Mouse (Mus musculus) liver, adult (tissue): ENCODE measurements around the gene Gnb2.

Experiments
- GATA4 ChIP-seq: IDR thresholded peaks from 2 replicates; pipeline ENCODE4 v1.6.1; 2014; ENCODE audit warnings: mild to moderate bottlenecking, low read length; ENCODE audit not compliant: insufficient replicate concordance

Gene Gnb2

GRCm38 (mm10) chr5:137533117-137533827 lies at the start of gene Gnb2, which contains the start of gene Epo:
Gene Gnb2 (minus strand): TSS chr5:137533510.
Gene Epo (minus strand): TSS chr5:137533242.
- TF ChIP-seq GATA4: peak; percentile 38; the same call in 1 of the 2 replicates

GRCm38 (mm10) chr5:137582702-137583101 lies 49.4 kb upstream of the Gnb2 start:
- TF ChIP-seq GATA4: no peak

GRCm38 (mm10) chr5:137580246-137580645 lies 46.9 kb upstream of the Gnb2 start:
- TF ChIP-seq GATA4: no peak

- TF ChIP-seq GATA4: no peak
Observed at GRCm38 (mm10) chr5:137574470-137574901, 41.2 kb upstream of the Gnb2 start.

- no peak for TF ChIP-seq GATA4
Observed at GRCm38 (mm10) chr5:137570691-137571586, 37.6 kb upstream of the Gnb2 start.

GRCm38 (mm10) chr5:137570181-137570580 lies 36.9 kb upstream of the Gnb2 start:
- TF ChIP-seq GATA4: no peak

GRCm38 (mm10) chr5:137569665-137570064 lies 36.4 kb upstream of the Gnb2 start, which contains the start of gene Tfr2:
Gene Tfr2 (plus strand): TSS chr5:137569840.
- no peak for TF ChIP-seq GATA4

GRCm38 (mm10) chr5:137569031-137569430 lies 35.7 kb upstream of the Gnb2 start:
- TF ChIP-seq GATA4: no peak

GRCm38 (mm10) chr5:137568223-137568798 lies 35.0 kb upstream of the Gnb2 start:
- no peak for TF ChIP-seq GATA4

- no peak for TF ChIP-seq GATA4
Observed at GRCm38 (mm10) chr5:137566416-137566815, 33.1 kb upstream of the Gnb2 start.

- TF ChIP-seq GATA4: no peak
Observed at GRCm38 (mm10) chr5:137565744-137566143, 32.4 kb upstream of the Gnb2 start.

- no peak for TF ChIP-seq GATA4
Observed at GRCm38 (mm10) chr5:137562965-137563364, 29.7 kb upstream of the Gnb2 start.

GRCm38 (mm10) chr5:137561556-137561955 lies 28.2 kb upstream of the Gnb2 start:
- TF ChIP-seq GATA4: no peak

- no peak for TF ChIP-seq GATA4
Observed at GRCm38 (mm10) chr5:137553898-137554297, 20.6 kb upstream of the Gnb2 start.

GRCm38 (mm10) chr5:137553411-137553837 lies 20.1 kb upstream of the Gnb2 start, which contains the start of gene Actl6b:
Gene Actl6b (plus strand): TSS chr5:137553517.
- no peak for TF ChIP-seq GATA4

GRCm38 (mm10) chr5:137553000-137553399 lies 19.7 kb upstream of the Gnb2 start:
- TF ChIP-seq GATA4: no peak

GRCm38 (mm10) chr5:137551119-137551518 lies 17.8 kb upstream of the Gnb2 start:
- TF ChIP-seq GATA4: no peak
